Mouse (Mus musculus): ENCODE measurements at regions not wholly inside any gene's neighbourhood (a gene's known extent, or its start where the extent isn't known, plus 50 kb on each side); places are given as distances from the start of the nearest gene placed in this dataset.

DNA sequence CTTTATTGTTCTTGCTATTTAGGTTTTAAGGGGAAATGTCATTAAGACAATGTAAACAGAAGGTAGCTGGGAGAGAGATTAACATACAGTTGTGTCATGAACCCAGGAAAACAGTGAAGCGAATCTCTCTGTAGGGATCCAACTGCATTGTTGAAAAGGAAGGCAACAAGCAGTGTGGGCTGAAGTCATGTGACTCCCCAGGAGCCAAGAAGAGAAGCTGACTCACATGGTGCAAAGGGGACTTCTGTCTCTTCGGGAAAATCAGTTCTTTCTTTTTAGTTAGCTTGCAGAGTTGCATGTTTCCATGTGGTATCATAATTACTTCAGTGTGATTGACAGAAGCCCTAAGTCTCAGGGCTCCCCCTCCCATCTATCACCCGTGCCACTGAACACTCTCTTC, 170.7 kb upstream of the Gm765 start:
- TF ChIP-seq CTCF (IDR thresholded peaks at IDR 0.05; ENCODE audit: low read depth) (no peak), EP300 (IDR thresholded peaks at IDR 0.05; ENCODE audit: low read depth) (no peak)

Measured in liver, postnatal 0 days (tissue).